Mouse (Mus musculus): ENCODE measurements around the gene Kdm8. TPM values are rescaled to one million over a fixed set of nuclear protein-coding genes. Genes with fewer than 3 reads are reported as not detected.

Kdm8 gene
- polyA plus RNA-seq, 1 experiment from 2014 or later, result 4.2 TPM

GRCm38 (mm10) chr7:125504618-125505017, 60.1 kb downstream of the Kdm8 start:
- DNase-seq (ENCODE audit: low spot score) (no peak), ATAC-seq (no peak)
- no peak overlapping the region for H3K27ac ChIP-seq (ENCODE audit: low read length)
- TF ChIP-seq EP300 (IDR thresholded peaks at IDR 0.05) (no peak), CTCF (IDR thresholded peaks at IDR 0.05) (no peak)
- H3K36me3 ChIP-seq (ENCODE audit: insufficient read depth, low read length), result no peaks in the 10 kb centered on the region
- WGBS, result 90% methylated on average over 5 of the region's 5 CpGs
- H3K4me2 ChIP-seq (replicated peaks; ENCODE audit: low read depth, low read length), result no peak overlapping the region
- H3K9ac ChIP-seq (replicated peaks; ENCODE audit: low read depth), result no peak overlapping the region
- no peaks in the 10 kb centered on the region for H3K4me1 ChIP-seq (ENCODE audit: insufficient read depth, low read depth, low read length)
- H3K4me3 ChIP-seq (ENCODE audit: low read depth, low read length), result no peak overlapping the region
- H3K27me3 ChIP-seq (replicated peaks; ENCODE audit: insufficient read depth, low read length), result no peaks in the 10 kb centered on the region
- H3K9me3 ChIP-seq (ENCODE audit: low read length), result no peaks in the 10 kb centered on the region

- Histone ChIP-seq H3K4me1 (ENCODE audit: insufficient read depth, low read depth, low read length) (no peaks in the 10 kb centered on the region), H3K4me2 (replicated peaks; ENCODE audit: low read depth, low read length) (no peak overlapping the region), H3K9me3 (ENCODE audit: low read length) (no peaks in the 10 kb centered on the region), H3K27me3 (replicated peaks; ENCODE audit: insufficient read depth, low read length) (no peaks in the 10 kb centered on the region), H3K4me3 (ENCODE audit: low read depth, low read length) (no peak overlapping the region), H3K27ac (ENCODE audit: low read length) (no peak overlapping the region), H3K9ac (replicated peaks; ENCODE audit: low read depth) (no peak overlapping the region), H3K36me3 (ENCODE audit: insufficient read depth, low read length) (no peaks in the 10 kb centered on the region)
- WGBS, result 65% methylated on average over 10 of the region's 10 CpGs
- no peak; the same call in 1 of the 2 replicates for ATAC-seq
- TF ChIP-seq EP300 (IDR thresholded peaks at IDR 0.05) (no peak), CTCF (IDR thresholded peaks at IDR 0.05) (no peak)
- no peak for DNase-seq (ENCODE audit: low spot score)
Measured at GRCm38 (mm10) chr7:125505568-125505967, 61.1 kb downstream of the Kdm8 start.

GRCm38 (mm10) chr7:125507279-125507678, 62.8 kb downstream of the Kdm8 start:
- Histone ChIP-seq H3K4me2 (replicated peaks; ENCODE audit: low read depth, low read length) (no peak overlapping the region), H3K4me1 (ENCODE audit: insufficient read depth, low read depth, low read length) (no peaks in the 10 kb centered on the region), H3K27me3 (replicated peaks; ENCODE audit: insufficient read depth, low read length) (no peaks in the 10 kb centered on the region), H3K9me3 (ENCODE audit: low read length) (no peaks in the 10 kb centered on the region), H3K9ac (replicated peaks; ENCODE audit: low read depth) (no peak overlapping the region), H3K4me3 (ENCODE audit: low read depth, low read length) (no peak overlapping the region), H3K36me3 (ENCODE audit: insufficient read depth, low read length) (no peaks in the 10 kb centered on the region), H3K27ac (ENCODE audit: low read length) (no peak overlapping the region)
- 85% methylated on average over 2 of the region's 2 CpGs for WGBS
- ATAC-seq (no peak), DNase-seq (ENCODE audit: low spot score) (no peak)
- TF ChIP-seq EP300 (IDR thresholded peaks at IDR 0.05) (no peak), CTCF (IDR thresholded peaks at IDR 0.05) (no peak)

GRCm38 (mm10) chr7:125511432-125511831, 67.0 kb downstream of the Kdm8 start:
- H3K9ac ChIP-seq (replicated peaks; ENCODE audit: low read depth), result no peak overlapping the region
- TF ChIP-seq CTCF (IDR thresholded peaks at IDR 0.05), result no peak
- no peak overlapping the region for H3K4me2 ChIP-seq (replicated peaks; ENCODE audit: low read depth, low read length)
- ATAC-seq (no peak), DNase-seq (ENCODE audit: low spot score) (no peak)
- no peaks in the 10 kb centered on the region for H3K36me3 ChIP-seq (ENCODE audit: insufficient read depth, low read length)
- no peaks in the 10 kb centered on the region for H3K27me3 ChIP-seq (replicated peaks; ENCODE audit: insufficient read depth, low read length)
- WGBS, result 64% methylated on average over 5 of the region's 5 CpGs
- no peaks in the 10 kb centered on the region for H3K9me3 ChIP-seq (ENCODE audit: low read length)
- no peak overlapping the region for H3K4me3 ChIP-seq (ENCODE audit: low read depth, low read length)
- no peaks in the 10 kb centered on the region for H3K4me1 ChIP-seq (ENCODE audit: insufficient read depth, low read depth, low read length)
- no peak overlapping the region for H3K27ac ChIP-seq (ENCODE audit: low read length)

- Histone ChIP-seq H3K27me3 (replicated peaks; ENCODE audit: insufficient read depth, low read length) (no peaks in the 10 kb centered on the region), H3K4me3 (ENCODE audit: low read depth, low read length) (no peak overlapping the region), H3K4me2 (replicated peaks; ENCODE audit: low read depth, low read length) (no peak overlapping the region), H3K36me3 (ENCODE audit: insufficient read depth, low read length) (no peaks in the 10 kb centered on the region), H3K9ac (replicated peaks; ENCODE audit: low read depth) (no peak overlapping the region), H3K4me1 (ENCODE audit: insufficient read depth, low read depth, low read length) (no peaks in the 10 kb centered on the region), H3K9me3 (ENCODE audit: low read length) (no peaks in the 10 kb centered on the region), H3K27ac (ENCODE audit: low read length) (no peak overlapping the region)
- TF ChIP-seq EP300 (IDR thresholded peaks at IDR 0.05), result no peak
- no peak for TF ChIP-seq CTCF (IDR thresholded peaks at IDR 0.05)
- WGBS, result 44% methylated on average over 2 of the region's 2 CpGs
- ATAC-seq (no peak), DNase-seq (ENCODE audit: low spot score) (no peak)
Measured at GRCm38 (mm10) chr7:125511852-125512251, 67.4 kb downstream of the Kdm8 start.

Other genes with a start within 250 kb of the Kdm8 start
- gene Nsmce1, start 46.9 kb downstream of the Kdm8 start, polyA plus RNA-seq (2015; fragmentation: Nextera tagmentation; extraction: Ambion mirVana), result 94.0 and 94.2 TPM in 2 replicates
- 29.7 and 31.8 TPM in 2 replicates for gene Il4ra, start 107.4 kb downstream of the Kdm8 start, polyA plus RNA-seq (2015; fragmentation: Nextera tagmentation; extraction: Ambion mirVana)
- gene Il21r, start 158.8 kb downstream of the Kdm8 start, polyA plus RNA-seq (2015; fragmentation: Nextera tagmentation; extraction: Ambion mirVana), result 0.38 and 0.65 TPM in 2 replicates